Mouse (Mus musculus) gastrocnemius, postnatal 10 days (tissue): ENCODE results near the gene Cltb. TPM values are rescaled to one million over a fixed set of nuclear protein-coding genes. Genes with fewer than 3 reads are reported as not detected.

Experiments used
- DNase-seq: peaks from one replicate; pipeline ENCODE4 v3.0.0; 2021; ENCODE audit warnings: mixed read lengths
- microRNA-seq, 2 experiments: library from miRNA; unstranded; fragments of <30 nt; microRNA quantifications; one replicate each; pipeline ENCODE4 v1.2.0; 2021
- total RNA-seq, 2 experiments: library from RNA; stranded (reverse); gene quantifications; 2 replicates each; pipeline ENCODE4 v1.2.3; 2021

The Cltb gene
- total RNA-seq, 2 experiments from 2014 or later, result 82.3 to 88.0 TPM

DNA sequence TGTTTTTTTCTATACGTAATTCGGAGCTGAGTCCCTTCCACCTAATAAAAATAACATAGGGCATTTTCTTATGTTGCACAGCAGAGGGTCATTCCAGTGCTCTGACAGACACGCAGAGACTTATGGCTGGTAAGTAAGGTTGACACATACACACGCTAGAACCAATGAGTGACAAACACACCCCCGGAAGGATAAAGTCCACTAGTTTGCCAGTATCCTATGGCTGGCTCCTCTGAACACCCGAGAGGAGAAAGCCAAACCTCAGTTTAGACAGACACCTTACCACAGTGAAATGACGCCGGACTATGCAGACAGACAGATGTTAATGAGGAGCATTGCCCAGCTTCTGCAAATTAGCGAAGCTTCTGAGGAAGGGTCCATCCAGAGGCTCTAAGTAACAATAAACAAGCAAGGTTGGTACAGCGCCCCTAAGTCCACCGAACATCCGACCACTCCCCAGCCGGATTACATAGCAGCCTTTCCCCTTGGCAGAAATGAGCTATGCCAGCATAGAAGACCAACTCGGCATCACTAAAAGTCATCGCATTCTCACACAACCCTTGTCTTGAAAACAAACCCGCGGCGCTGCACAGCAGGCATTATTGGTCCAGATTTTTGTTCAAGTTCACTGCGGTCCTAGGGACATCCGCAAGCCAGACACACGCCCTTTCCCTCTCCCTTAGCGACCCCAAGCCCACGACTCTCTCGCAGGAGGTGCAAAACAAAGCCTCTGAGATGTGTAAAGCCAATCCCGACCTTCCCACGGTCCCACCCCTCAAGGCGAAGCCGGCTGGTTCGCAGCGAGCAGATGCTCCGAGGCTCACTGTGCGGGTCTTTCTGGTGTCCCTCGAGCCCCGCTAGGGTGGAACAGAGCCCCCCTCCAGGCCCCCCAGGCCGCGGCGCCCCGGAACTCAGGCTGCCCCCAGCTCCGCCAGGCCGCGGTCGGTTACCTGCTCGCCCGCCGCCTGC, 46.6 kb downstream of the Cltb start:
- DNase-seq, result no peak

DNA sequence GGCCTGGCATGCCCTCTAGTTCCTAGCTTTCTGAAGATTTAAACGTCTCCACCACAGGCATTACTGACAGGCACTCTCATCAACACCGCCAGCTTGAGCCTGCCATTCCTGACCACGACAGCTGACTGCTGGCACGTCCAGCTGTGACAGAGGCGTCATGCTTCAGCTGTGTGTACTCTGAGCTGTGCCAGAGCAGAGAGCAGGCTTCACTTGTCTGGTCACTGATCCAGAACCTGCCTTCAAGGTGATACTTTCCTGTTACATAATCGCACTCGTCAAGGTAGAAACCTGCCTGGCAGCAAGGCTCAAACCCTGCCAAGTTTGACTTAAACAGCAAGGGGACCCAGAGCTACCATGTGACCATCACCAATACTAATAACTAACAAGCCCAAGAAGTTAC, 48.6 kb downstream of the Cltb start:
- DNase-seq, result no peak

DNA sequence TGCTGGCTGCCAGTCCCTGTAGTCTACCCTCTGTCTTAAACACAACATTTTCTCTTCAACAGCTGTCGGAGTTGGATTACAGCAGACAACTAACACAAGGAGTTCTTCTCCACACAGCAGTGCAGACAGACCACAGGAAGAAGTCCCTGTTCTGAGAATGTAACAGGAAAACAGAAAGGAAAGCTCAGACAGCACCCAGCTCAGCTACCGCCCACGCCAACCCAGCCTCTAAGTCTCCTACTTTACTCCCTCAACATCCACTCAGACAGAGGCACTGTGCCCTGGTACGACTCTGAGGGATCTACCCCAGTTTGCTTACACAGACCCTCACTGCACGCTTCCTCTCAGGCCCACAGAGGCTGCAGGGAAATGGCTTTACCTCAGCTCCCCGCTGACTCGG, 50.5 kb downstream of the Cltb start:
- no peak for DNase-seq

DNA sequence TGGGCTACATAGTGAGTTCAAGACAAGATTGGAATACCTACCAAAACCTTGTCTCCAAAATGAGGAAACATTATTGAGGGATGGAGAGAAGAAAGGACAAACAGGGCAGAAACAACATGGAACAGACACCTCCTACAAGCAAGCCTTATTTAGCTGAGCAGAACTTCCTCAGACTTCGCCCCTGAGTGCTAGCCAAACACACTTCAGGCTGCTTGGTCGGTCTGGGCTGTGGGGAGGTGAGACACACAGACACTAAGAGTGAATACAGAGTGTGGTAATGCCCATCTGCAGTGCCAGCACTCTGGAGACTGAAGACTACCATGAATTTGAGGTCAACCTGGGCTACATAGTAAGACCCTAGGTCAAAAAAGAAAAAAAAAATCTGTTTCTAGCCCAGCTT, 51.5 kb downstream of the Cltb start:
- no peak for DNase-seq

DNA sequence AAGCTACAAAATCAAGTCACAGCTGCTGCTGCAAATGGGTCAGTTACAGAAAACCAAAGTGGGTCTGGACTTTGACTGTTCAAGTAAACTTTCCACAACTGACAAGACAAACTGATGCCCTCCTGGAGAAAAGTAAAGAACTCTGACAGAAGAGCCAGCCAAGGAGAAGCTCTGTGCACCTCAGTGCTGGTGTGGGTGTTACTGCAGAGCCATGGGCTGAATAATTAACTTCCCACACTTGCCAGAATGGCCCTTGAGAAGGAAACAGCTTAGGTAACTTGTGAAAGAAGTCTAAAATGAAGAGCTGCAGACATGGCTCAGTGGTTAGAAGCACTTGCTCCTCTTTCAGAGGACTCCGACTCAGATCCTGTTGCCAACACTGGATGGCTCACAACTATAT, 53.5 kb downstream of the Cltb start:
- no peak for DNase-seq

DNA sequence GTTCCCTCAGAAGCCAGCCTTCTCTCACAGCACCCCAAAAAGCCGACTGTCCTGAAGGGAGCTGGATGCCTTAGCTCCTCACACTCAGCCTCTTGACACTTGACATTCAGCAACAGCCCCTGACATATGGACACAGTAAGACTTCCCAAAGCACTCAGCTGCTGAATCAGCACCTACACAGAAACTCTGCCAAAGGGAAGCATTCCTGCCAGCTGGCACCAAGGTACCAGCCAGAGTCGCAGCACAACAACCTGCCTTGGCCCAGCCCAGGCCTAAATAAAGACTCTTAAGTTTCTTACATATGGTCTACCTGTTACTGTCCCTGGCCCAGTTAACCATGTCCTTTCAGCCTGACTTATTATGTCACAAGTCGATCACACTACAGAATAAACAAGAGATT, 54.3 kb downstream of the Cltb start:
- peak; percentile 41 for DNase-seq

DNA sequence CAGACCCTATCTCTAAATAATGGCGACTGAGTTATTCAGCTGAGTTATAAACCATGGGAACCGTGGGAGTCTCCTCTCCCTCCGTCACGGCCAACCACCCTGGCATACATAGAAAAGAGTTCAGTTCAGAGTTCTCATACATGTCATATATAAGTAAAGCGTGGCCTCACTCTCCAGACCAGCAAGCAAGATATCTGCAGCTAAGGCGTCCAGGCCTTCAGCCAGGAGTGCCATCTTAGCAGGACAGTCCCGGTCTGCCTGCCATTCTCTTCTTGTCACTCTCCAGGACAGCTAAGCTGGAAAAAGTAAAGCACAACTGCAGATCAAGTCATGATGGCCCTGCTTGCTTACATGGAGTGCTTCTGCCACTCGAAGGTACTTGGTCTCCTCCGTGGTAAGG, 55.0 kb downstream of the Cltb start:
- DNase-seq, result no peak

DNA sequence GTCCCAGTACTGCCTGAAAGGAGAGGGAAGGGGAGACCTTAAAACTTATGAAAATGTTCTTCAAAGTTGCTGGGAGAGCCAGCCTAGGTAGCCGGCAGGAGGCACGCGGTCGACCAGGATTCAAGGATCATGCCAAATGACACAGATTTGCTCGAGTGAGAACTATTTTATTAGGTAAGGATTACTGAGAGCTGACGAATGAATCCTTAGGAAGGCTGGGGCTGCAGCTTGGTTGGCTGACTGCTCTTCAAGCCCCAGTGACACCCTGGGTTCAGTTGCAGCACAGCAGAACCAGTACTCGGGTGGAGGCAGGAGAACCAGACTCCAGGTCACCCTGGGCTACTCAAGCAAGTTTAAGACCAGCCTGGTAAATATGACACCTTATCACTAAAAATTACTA, 63.1 kb downstream of the Cltb start:
- no peak for DNase-seq

Small RNAs within 50 kb of the gene (microRNA-seq; reads per million reads assigned to microRNA genes)
- gene Gm24195, result 0 reads per million in 2 experiments

Other genes starting within 250 kb of the Cltb start
- gene Cplx2, start 240.0 kb downstream of the Cltb start, total RNA-seq, result 10 to 100 TPM in 1 of 2 experiments, 1 to 10 TPM in 1; 8.9 to 11.0 TPM
- gene Thoc3, start 142.5 kb downstream of the Cltb start, total RNA-seq, result 10 to 100 TPM; 18.9 to 19.1 TPM
- gene Simc1, start 107.6 kb downstream of the Cltb start, total RNA-seq, result 1 to 10 TPM; 3.0 to 5.0 TPM
- 100 to 1,000 TPM in 1 of 2 experiments, 10 to 100 TPM in 1; 94.0 to 101 TPM for gene 4833439L19Rik, start 45.9 kb downstream of the Cltb start, total RNA-seq
- 1 to 10 TPM; 6.0 to 7.8 TPM for gene Arl10, start 36.3 kb downstream of the Cltb start, total RNA-seq
- 10 to 100 TPM; 17.7 to 19.6 TPM for gene Nop16, start 21.3 kb downstream of the Cltb start, total RNA-seq
- gene Higd2a, start 21.1 kb downstream of the Cltb start, total RNA-seq, result 100 to 1,000 TPM; 117 to 126 TPM
- gene Faf2, start 10.4 kb upstream of the Cltb start, total RNA-seq, result 10 to 100 TPM; 21.7 to 27.3 TPM
- 10 to 100 TPM; 32.5 to 35.3 TPM for gene Rnf44, start 82.6 kb upstream of the Cltb start, total RNA-seq
- under 1 TPM in 1 of 2 experiments, not detected in 1; 0.07 TPM for gene Cdhr2, start 90.1 kb upstream of the Cltb start, total RNA-seq
- gene Gprin1, start 138.5 kb upstream of the Cltb start, total RNA-seq, result under 1 TPM; 0.47 to 0.63 TPM
- gene Sncb, start 155.3 kb upstream of the Cltb start, total RNA-seq, result 1 to 10 TPM in 1 of 2 experiments, under 1 TPM in 1; 0.40 to 1.1 TPM
- gene Eif4e1b, start 172.7 kb upstream of the Cltb start, total RNA-seq, result not detected
- gene Tspan17, start 178.0 kb upstream of the Cltb start, total RNA-seq, result 10 to 100 TPM; 23.0 to 26.8 TPM